Mouse (Mus musculus): ENCODE results near the gene Adar.
A peak's percentile ranks its signal among the peaks of the same experiment; 100 is the strongest.

The Adar gene

DNA sequence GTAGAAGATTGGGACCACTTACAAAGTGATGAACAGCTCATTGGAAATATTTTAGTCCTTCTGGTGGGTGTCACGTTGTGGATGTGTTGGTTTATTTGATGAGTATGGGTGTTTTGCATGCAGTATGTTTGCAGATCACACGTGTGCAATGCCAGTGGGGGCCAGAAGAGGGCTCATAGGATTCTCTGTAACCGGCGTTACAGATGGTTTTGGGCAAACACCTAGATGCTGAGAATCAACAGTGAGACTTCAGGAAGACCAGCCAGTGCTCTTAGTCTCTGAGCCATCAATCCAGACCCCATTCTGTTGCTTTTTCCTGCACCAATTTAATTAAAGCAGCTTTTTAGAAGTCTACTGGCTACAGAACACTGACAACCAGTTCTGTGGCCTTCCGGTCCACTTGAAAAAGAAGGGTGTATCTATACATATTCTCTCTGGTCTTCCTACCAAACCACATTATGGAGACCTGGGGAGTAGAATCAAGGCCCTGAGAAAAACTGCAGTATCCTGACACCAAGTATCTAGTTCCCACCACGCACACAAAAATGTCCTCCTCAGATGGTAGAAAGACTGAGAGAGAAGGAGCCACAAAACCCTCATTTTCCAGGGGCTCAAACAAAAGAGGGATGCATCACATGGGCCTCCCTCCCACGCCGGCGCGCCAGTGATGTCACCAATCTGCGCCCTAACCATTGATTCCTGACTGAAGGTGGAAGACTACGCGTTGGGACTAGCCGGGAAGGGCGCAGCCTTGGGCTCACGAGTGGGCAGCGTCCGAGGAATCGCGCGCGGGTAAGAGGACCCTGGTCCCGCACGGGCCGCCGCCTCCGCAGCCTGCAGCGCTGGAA, at the start of gene Adar:
TSS of gene Adar (plus strand) at position 664 of the 848 bp plus-strand sequence.
- DNase-seq (ENCODE audit: low spot score), result peak; percentile 91

- DNase-seq (ENCODE audit: low spot score), result no peak
Observed at GRCm38 (mm10) chr3:89667131-89667530, 47.7 kb upstream of the Adar start.

DNA sequence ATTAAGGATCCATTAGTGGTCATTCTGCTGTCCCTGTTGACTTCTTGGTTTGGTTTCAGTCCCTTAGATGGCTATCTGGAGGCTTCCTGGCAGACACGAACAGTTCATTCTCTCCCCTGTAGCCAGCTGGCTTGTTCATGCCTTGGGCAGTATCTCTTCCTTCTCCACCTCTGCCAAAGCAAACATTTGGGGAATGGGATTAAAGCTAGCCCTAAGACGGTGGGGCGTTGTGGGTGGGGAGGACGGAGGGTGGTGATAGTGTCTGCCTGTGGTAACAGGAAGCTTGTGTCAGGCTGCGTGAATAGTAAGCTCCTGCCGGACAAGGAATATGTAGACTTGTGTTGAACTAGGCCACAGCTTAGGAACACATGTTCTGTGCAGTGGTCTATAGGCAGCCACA, 43.5 kb upstream of the Adar start:
- DNase-seq (ENCODE audit: low spot score), result no peak

- no peak for DNase-seq (ENCODE audit: low spot score)
Observed at GRCm38 (mm10) chr3:89672573-89673317, 42.1 kb upstream of the Adar start.

GRCm38 (mm10) chr3:89677617-89678016, 37.2 kb upstream of the Adar start:
- DNase-seq (ENCODE audit: low spot score), result no peak

DNA sequence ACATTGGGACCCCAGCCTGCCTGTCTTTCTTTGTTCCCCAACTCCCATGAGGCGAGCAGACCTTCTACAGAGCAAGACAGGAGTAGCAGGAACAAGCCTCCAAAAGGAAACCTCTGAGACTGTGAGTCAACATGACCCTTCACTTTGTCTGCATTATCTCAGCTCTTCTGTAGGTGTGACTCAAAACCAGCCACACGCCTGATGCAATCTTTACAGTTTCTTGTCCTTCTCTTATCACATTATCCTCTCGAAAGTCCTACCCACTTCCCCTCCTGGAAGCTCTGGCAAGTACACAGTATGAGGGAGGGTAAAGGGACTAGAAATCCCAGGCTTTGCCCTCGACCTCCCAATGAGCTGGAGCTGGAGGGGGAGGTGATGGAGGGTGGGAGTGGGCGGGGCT, 28.8 kb upstream of the Adar start:
- no peak for DNase-seq (ENCODE audit: low spot score)

- peak; percentile 93 for DNase-seq (ENCODE audit: low spot score)
Observed at GRCm38 (mm10) chr3:89688694-89689581, 25.9 kb upstream of the Adar start.

DNA sequence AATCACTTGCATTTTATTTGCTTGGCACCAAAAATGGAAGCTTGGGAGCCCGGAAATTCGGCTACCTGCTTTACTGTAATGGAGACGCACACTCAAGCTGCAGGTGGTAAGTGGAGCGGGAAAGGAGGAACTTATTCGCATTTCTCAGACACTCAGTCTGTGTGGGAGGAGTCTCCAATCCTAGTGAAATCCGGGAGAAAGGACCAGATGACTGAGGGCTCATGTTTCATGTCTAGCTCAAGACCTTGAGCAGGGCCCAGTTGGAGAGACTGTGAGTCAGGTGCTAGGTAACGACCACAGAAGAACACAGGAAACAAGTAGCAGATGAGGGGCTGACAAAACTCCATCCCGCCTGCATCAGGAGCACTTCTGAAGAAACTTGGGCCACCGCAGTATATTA, 23.0 kb upstream of the Adar start:
- DNase-seq (ENCODE audit: low spot score), result no peak

- no peak for DNase-seq (ENCODE audit: low spot score)
Observed at GRCm38 (mm10) chr3:89696152-89696821, 18.5 kb upstream of the Adar start.

GRCm38 (mm10) chr3:89698958-89699357, 15.9 kb upstream of the Adar start:
- no peak for DNase-seq (ENCODE audit: low spot score)

- no peak for DNase-seq (ENCODE audit: low spot score)
Observed at GRCm38 (mm10) chr3:89700461-89700860, 14.4 kb upstream of the Adar start.

GRCm38 (mm10) chr3:89703596-89703995, 11.2 kb upstream of the Adar start:
- DNase-seq (ENCODE audit: low spot score), result no peak

GRCm38 (mm10) chr3:89704064-89704463, 10.8 kb upstream of the Adar start:
- DNase-seq (ENCODE audit: low spot score), result no peak

DNA sequence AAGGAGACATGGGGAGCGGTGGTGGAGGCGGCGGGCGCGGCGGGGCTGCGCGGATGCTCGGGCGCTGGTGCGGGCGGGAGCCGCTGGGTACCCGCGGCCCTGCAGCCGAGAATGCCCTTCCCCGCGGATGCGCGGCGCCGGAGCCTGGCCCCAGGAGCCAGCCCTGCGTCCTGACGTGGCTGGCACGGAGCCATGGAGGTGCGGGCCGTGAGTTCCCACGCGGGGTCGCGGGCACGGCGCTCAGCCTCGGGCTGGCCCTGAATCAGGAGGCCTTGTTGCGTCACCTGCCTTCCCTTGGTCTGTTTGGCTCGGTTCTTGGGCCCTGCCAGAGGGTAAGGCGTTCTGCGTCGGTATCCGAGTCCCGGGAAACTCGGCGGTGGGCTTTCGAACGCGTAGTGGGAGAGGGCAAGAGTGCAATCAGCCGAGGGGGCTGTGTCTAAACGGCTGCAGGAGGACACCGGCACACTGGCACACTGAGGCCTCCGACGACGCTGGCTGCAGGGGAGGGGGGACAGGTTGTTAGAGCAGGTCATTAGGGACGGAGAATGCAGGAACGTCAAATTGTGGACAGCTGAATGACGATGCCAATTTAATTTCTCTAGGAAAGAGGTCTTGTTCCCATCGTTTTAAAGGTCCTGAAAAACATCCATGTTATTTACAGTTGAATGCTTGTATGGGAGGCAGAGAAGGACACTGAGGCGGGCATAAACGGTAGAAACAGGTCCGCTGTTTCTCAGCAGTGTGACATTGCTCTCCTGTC, 565 bp downstream of the Adar start:
- peak; percentile 80 for DNase-seq (ENCODE audit: low spot score)

DNA sequence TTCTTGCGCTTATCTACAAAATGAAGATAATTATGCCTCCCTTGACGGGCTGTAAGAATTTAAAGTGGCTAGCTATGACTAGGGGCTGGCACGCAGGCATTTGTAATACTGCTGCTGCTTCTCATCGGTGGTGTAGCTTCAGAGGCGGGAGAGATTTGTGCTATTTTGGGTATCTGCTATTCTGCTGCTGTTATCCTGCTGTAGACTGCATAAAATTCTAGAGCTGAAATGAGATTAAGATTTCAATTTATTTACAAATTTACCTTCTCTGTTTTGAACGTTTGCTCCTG, 1.1 kb downstream of the Adar start:
- no peak for DNase-seq (ENCODE audit: low spot score)

DNA sequence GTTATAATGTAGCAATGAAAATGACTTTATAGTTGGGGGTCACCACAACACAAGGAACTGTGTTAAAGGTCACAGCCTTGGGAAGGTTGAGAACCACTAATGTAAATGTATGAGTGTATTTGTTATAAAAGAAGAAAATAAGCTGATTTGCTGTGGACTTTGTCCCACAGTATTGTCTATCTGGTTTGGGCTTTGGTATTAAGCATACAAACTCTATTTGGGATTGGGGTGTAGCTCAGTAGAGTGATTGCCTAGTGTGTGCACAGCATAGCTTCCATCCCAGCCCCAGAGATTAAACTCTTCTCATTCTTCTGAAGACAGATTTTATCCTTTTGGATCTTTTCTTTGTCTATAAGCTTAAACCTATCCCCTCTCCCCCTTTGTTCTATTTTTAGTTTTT, 7.2 kb downstream of the Adar start:
- DNase-seq (ENCODE audit: low spot score), result no peak

DNA sequence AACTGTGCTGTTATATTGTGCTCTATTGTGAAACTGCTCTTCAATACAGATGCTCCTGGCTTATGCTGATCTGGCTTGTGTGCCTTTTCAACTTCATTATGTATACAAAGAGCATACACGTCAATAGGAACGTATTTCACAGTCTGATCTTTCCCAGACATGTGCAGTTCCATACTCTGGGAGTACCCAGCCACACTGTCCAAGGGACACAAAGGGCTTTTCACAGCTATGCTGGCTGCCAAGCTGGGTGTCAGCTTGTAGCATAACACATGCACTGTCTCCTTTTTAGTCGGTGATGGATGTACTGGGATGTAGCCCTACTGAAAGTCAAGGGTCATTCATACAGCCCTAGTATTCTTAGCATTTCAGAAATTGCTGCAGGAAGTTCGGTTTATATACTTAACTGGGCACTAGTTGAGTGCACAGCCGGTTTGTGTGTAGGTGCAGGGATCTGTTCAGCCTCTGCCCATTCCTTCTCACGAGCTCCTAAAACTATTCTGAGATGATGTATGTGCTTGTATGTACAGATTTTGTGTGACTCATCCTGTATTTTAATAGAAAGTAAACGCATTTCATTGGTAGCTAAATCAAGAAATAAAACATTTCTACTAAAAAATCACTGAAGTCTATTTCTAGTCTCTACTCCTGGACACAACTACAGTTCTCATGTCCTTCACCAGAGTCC, 8.7 kb downstream of the Adar start:
- DNase-seq (ENCODE audit: low spot score), result no peak

DNA sequence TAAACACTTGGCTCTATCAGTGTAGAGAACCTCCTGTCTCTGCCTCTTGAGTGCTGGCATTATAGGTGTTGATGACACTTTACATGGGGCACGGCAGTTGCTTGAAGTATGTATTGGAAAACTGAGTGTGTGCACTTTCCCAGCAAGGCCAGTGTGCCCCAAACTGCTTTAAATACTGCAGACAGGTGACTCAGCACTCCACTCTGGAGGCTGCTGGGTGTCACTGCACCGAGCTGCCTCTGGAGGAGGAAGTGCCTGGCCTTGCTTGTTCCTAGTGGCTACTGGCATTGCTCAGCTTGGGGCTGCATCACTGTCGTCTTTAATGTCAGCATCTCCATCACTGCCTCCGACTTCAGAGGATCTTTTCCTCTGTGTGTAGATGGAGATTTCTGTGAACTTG, 12.2 kb downstream of the Adar start:
- peak; percentile 51 for DNase-seq (ENCODE audit: low spot score)

GRCm38 (mm10) chr3:89728848-89729247, 14.0 kb downstream of the Adar start:
- no peak for DNase-seq (ENCODE audit: low spot score)

Measured in testis, postnatal 10 days (tissue).